Mouse (Mus musculus) lung, postnatal 0 days (tissue): ENCODE measurements around the gene Pigq.

Experiments used
- CTCF ChIP-seq: IDR thresholded peaks from 2 replicates; pipeline ENCODE4 v1.5.1; 2016; ENCODE audit warnings: antibody characterized with exemption, mild to moderate bottlenecking
- EP300 ChIP-seq: IDR thresholded peaks from 2 replicates; pipeline ENCODE4 v1.6.1; 2016; ENCODE audit warnings: antibody characterized with exemption, mild to moderate bottlenecking, control low read depth

GRCm38 (mm10) chr17:25990331-25990730 lies 45.6 kb upstream of the Pigq start:
- TF ChIP-seq CTCF (no peak), EP300 (no peak)
